Mouse (Mus musculus): ENCODE results near the gene Rps29. TPM values are rescaled to one million over a fixed set of nuclear protein-coding genes. Genes with fewer than 3 reads are reported as not detected.

Rps29 gene
- polyA plus RNA-seq, 1 experiment from 2014 or later, result 1,046 TPM

GRCm38 (mm10) chr12:69127170-69127569, 31.8 kb downstream of the Rps29 start:
- H3K9me3 ChIP-seq (replicated peaks), result no peaks in the 10 kb centered on the region
- no peaks in the 10 kb centered on the region for H3K36me3 ChIP-seq (replicated peaks)
- no peak overlapping the region for H3K27ac ChIP-seq (replicated peaks)
- 65% methylated on average over 5 of the region's 5 CpGs for WGBS (ENCODE audit: insufficient replicate concordance)
- H3K4me3 ChIP-seq (replicated peaks), result no peak overlapping the region
- no peak overlapping the region for H3K9ac ChIP-seq
- H3K4me2 ChIP-seq, result no peak overlapping the region
- no peak for ATAC-seq (ENCODE audit: insufficient read depth)
- 0 out of 2 replicates have a peak, but pooled peaks cover 5% of the 10 kb centered on the region for H3K4me1 ChIP-seq (replicated peaks)
- H3K27me3 ChIP-seq, result no peaks in the 10 kb centered on the region

- Histone ChIP-seq H3K4me3 (replicated peaks) (no peak overlapping the region), H3K9me3 (replicated peaks) (no peaks in the 10 kb centered on the region), H3K9ac (no peak overlapping the region), H3K4me1 (replicated peaks) (no peaks in the 10 kb centered on the region), H3K27ac (replicated peaks) (no peak overlapping the region), H3K4me2 (no peak overlapping the region), H3K27me3 (no peaks in the 10 kb centered on the region), H3K36me3 (replicated peaks) (no peaks in the 10 kb centered on the region)
- no peak for ATAC-seq (ENCODE audit: insufficient read depth)
- WGBS (ENCODE audit: insufficient replicate concordance), result 35% methylated on average over 5 of the region's 5 CpGs
These were observed 33.9 kb downstream of the Rps29 start for GRCm38 (mm10) chr12:69125066-69125465.

- Histone ChIP-seq H3K9ac (no peak overlapping the region), H3K27ac (replicated peaks) (no peak overlapping the region), H3K4me1 (replicated peaks) (no peaks in the 10 kb centered on the region), H3K4me3 (replicated peaks) (no peak overlapping the region), H3K27me3 (no peaks in the 10 kb centered on the region), H3K4me2 (no peak overlapping the region), H3K36me3 (replicated peaks) (no peaks in the 10 kb centered on the region), H3K9me3 (replicated peaks) (no peaks in the 10 kb centered on the region)
- ATAC-seq (ENCODE audit: insufficient read depth), result no peak
- WGBS (ENCODE audit: insufficient replicate concordance), result 63% methylated on average over 11 of the region's 11 CpGs
These were observed 36.2 kb downstream of the Rps29 start for GRCm38 (mm10) chr12:69122801-69123200.

GRCm38 (mm10) chr12:69119908-69120307, 39.1 kb downstream of the Rps29 start:
- H3K9ac ChIP-seq, result no peak overlapping the region
- ATAC-seq (ENCODE audit: insufficient read depth), result no peak
- WGBS (ENCODE audit: insufficient replicate concordance), result 61% methylated on average over 6 of the region's 6 CpGs

More at GRCm38 (mm10) chr12:69119908-69120307, 39.1 kb downstream of the Rps29 start:
- Histone ChIP-seq H3K27me3 (no peaks in the 10 kb centered on the region), H3K4me2 (no peak overlapping the region), H3K36me3 (replicated peaks) (no peaks in the 10 kb centered on the region), H3K4me1 (replicated peaks) (no peaks in the 10 kb centered on the region), H3K9me3 (replicated peaks) (no peaks in the 10 kb centered on the region), H3K4me3 (replicated peaks) (no peak overlapping the region), H3K27ac (replicated peaks) (no peak overlapping the region)

Small RNA genes lying within 50 kb of the gene (microRNA-seq; reads per million reads assigned to microRNA genes)
- gene Gm47287 (not detected), gene Gm47295 (not detected)

Other genes with a start within 250 kb of the Rps29 start
- 16.6 and 17.6 TPM in 2 replicates for gene Lrr1, start 9.6 kb upstream of the Rps29 start, polyA plus RNA-seq (2015; fragmentation: Nextera tagmentation; extraction: Ambion mirVana)
- 349 and 436 TPM in 2 replicates for gene Rpl36al, start 24.9 kb upstream of the Rps29 start, polyA plus RNA-seq (2015; fragmentation: Nextera tagmentation; extraction: Ambion mirVana)
- gene Mgat2, start 25.0 kb upstream of the Rps29 start, polyA plus RNA-seq (2015; fragmentation: Nextera tagmentation; extraction: Ambion mirVana), result 25.8 and 26.7 TPM in 2 replicates
- gene Gm49383, start 37.9 kb upstream of the Rps29 start, polyA plus RNA-seq (2015; fragmentation: Nextera tagmentation; extraction: Ambion mirVana), result 17.9 and 18.8 TPM in 2 replicates
- gene Dnaaf2, start 39.2 kb upstream of the Rps29 start, polyA plus RNA-seq (2015; fragmentation: Nextera tagmentation; extraction: Ambion mirVana), result 5.0 and 5.3 TPM in 2 replicates
- 16.7 and 17.5 TPM in 2 replicates for gene Gm49384, start 45.1 kb upstream of the Rps29 start, polyA plus RNA-seq (2015; fragmentation: Nextera tagmentation; extraction: Ambion mirVana)
- 20.3 and 21.4 TPM in 2 replicates for gene Pole2, start 69.0 kb upstream of the Rps29 start, polyA plus RNA-seq (2015; fragmentation: Nextera tagmentation; extraction: Ambion mirVana)
- gene Klhdc1, start 82.0 kb upstream of the Rps29 start, polyA plus RNA-seq (2015; fragmentation: Nextera tagmentation; extraction: Ambion mirVana), result 1.9 and 2.1 TPM in 2 replicates
- 82.8 and 83.0 TPM in 2 replicates for gene Klhdc2, start 137.5 kb upstream of the Rps29 start, polyA plus RNA-seq (2015; fragmentation: Nextera tagmentation; extraction: Ambion mirVana)
- 33.1 and 35.3 TPM in 2 replicates for gene Nemf, start 198.0 kb upstream of the Rps29 start, polyA plus RNA-seq (2015; fragmentation: Nextera tagmentation; extraction: Ambion mirVana)
- gene Arf6, start 213.0 kb upstream of the Rps29 start, polyA plus RNA-seq (2015; fragmentation: Nextera tagmentation; extraction: Ambion mirVana), result 33.0 and 33.3 TPM in 2 replicates
- 0.56 and 1.2 TPM in 2 replicates for gene Gm9887, start 213.3 kb upstream of the Rps29 start, polyA plus RNA-seq (2015; fragmentation: Nextera tagmentation; extraction: Ambion mirVana)

All from liver, embryonic 15.5 days (tissue).